Mouse (Mus musculus) G1E (cell line): ENCODE data around the gene Ube2n. TPM values are rescaled to one million over a fixed set of nuclear protein-coding genes. Genes with fewer than 3 reads are reported as not detected.

ENCODE experiments used
- ATAC-seq: 2 replicates; pipeline ENCODE4 v1.8.0; 2016; ENCODE audit warnings: mild to moderate bottlenecking; ENCODE audit not compliant: insufficient number of reproducible peaks, poor library complexity, low FRiP score, severe bottlenecking; ENCODE audit errors: extremely low read depth
- DNase-seq: peaks from one replicate; pipeline ENCODE4 v3.0.0; 2012; ENCODE audit warnings: low spot score
- H3K27me3 ChIP-seq: 2 replicates; pipeline ENCODE4 v1.6.1; 2012; ENCODE audit warnings: mild to moderate bottlenecking, low read length, inconsistent platforms; ENCODE audit not compliant: insufficient read depth
- H3K36me3 ChIP-seq: replicated peaks from 2 replicates; pipeline ENCODE3; 2012; ENCODE audit warnings: mild to moderate bottlenecking, inconsistent platforms
- H3K4me1 ChIP-seq: 2 replicates; pipeline ENCODE4 v1.6.1; 2012; ENCODE audit warnings: low read depth, low read length, inconsistent platforms, mixed read lengths; ENCODE audit not compliant: insufficient read depth
- H3K4me3 ChIP-seq: 2 replicates; pipeline ENCODE4 v1.5.1; 2012; ENCODE audit warnings: low read depth, mild to moderate bottlenecking, inconsistent platforms, low read length, moderate library complexity, mixed read lengths
- H3K9me3 ChIP-seq: replicated peaks from 2 replicates; pipeline ENCODE4 v1.6.1; 2012; ENCODE audit warnings: inconsistent platforms
- CTCF ChIP-seq: IDR thresholded peaks from 2 replicates; pipeline ENCODE4 v1.5.1; 2012; ENCODE audit warnings: low read depth, low read length, inconsistent platforms, mixed read lengths
- GATA1 ChIP-seq: IDR thresholded peaks from 2 replicates; pipeline ENCODE4 v1.6.1; 2012; ENCODE audit warnings: borderline replicate concordance, low read length, inconsistent platforms, mixed read lengths
- GATA2 ChIP-seq: IDR thresholded peaks from 2 replicates; pipeline ENCODE4 v1.6.1; 2012; ENCODE audit warnings: low read depth, low read length, inconsistent platforms, borderline replicate concordance
- POLR2AphosphoS5 ChIP-seq: IDR thresholded peaks from 2 replicates; pipeline ENCODE4 v1.6.1; 2012; ENCODE audit warnings: low read depth, low read length, inconsistent platforms; ENCODE audit not compliant: insufficient replicate concordance
- TAL1 ChIP-seq: conservative IDR thresholded peaks from 2 replicates; pipeline ENCODE4 v1.6.1; 2012; ENCODE audit warnings: low read depth, low read length, inconsistent platforms, mixed read lengths
- polyA plus RNA-seq: library from polyadenylated mRNA; stranded (reverse); fragments of >175 nt; gene quantifications from 2 replicates; pipeline ENCODE4 v1.2.3, GENCODE M21; 2012
- total RNA-seq, 2 experiments: library from RNA; stranded (forward) in 1 of 2; stranded (reverse) in 1 of 2; fragments of 200-1000 nt in 1 of 2; fragments of >200 nt in 1 of 2; fragmentation: Nextera tagmentation in 1 of 2; gene quantifications; 2 replicates each; pipeline ENCODE4 v1.2.3; 2014 to 2017

Ube2n gene
- total and polyA plus RNA-seq, 3 experiments = 56.1 to 377 (median 148) TPM

- Histone ChIP-seq H3K9me3 (no peaks in the 10 kb centered on the region), H3K27me3 (no peaks in the 10 kb centered on the region), H3K4me3 (no peak overlapping the region), H3K4me1 (peaks cover 50% of the 10 kb centered on the region), H3K36me3 (peaks cover 6% of the 10 kb centered on the region)
- DNase-seq = no peak
- TF ChIP-seq GATA2 (no peak), TAL1 (no peak), POLR2AphosphoS5 (no peak), GATA1 (no peak)
- no peak for ATAC-seq
These were observed 50.4 kb downstream of the Ube2n start for GRCm38 (mm10) chr10:95565156-95565854.

DNA sequence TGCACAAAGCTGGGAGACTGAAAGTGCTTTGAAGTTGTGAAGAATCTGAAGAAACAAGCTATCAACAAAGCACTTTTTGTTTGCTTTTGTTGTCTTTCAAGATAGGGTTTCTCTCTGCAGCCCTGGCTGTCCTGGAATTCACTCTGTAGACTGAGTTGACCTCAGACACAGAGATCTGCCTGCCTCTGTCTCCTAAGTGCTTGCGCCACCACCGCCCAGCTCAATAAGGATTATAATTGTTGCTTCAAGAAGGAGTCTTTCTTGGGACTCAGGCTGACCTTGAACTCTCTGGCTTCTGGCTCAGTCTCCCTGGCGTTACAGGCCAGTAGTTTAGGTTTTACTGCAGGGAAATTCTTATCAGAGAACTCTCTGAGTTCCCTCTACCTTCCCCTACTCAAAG is 51.8 kb downstream of the Ube2n start:
- no peaks in the 10 kb centered on the region for H3K27me3 ChIP-seq
- no peaks in the 10 kb centered on the region for H3K9me3 ChIP-seq
- ATAC-seq (no peak), DNase-seq (no peak)
- peaks cover 43% of the 10 kb centered on the region for H3K4me1 ChIP-seq
- TF ChIP-seq TAL1 (no peak), GATA1 (no peak), GATA2 (no peak), CTCF (no peak), POLR2AphosphoS5 (no peak)
- no peaks in the 10 kb centered on the region for H3K36me3 ChIP-seq
- H3K4me3 ChIP-seq = no peak overlapping the region

- Histone ChIP-seq H3K9me3 (no peaks in the 10 kb centered on the region), H3K27me3 (peaks cover 3% of the 10 kb centered on the region; the same call in 1 of the 2 replicates), H3K4me1 (peaks cover 36% of the 10 kb centered on the region), H3K4me3 (no peak overlapping the region), H3K36me3 (no peaks in the 10 kb centered on the region)
- ATAC-seq = no peak
- no peak for DNase-seq
- TF ChIP-seq CTCF (no peak), POLR2AphosphoS5 (no peak), TAL1 (no peak), GATA2 (no peak), GATA1 (no peak)
These were observed 52.6 kb downstream of the Ube2n start for GRCm38 (mm10) chr10:95567550-95567949.

DNA sequence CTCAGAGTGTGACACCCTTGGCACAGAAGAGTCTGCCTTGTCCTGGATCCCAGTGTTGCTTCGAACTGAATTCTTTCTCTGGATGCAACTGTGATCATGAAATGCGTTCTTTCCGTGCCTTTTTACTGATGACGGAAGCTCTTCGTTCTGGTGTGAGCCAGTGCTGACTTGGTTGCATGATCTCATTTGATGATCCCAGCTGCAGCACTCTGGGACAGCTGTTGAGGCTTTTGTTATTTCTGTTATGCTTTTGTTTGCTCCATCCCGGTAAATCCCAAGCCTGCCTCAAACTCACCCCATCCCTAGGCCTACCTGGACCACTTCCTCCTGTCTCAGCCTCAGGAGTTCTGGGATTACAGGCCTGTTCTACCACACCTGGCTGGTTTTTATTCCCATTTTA is 53.1 kb downstream of the Ube2n start:
- H3K4me1 ChIP-seq = peaks cover 32% of the 10 kb centered on the region
- no peak overlapping the region for H3K4me3 ChIP-seq
- no peak for ATAC-seq

DNA sequence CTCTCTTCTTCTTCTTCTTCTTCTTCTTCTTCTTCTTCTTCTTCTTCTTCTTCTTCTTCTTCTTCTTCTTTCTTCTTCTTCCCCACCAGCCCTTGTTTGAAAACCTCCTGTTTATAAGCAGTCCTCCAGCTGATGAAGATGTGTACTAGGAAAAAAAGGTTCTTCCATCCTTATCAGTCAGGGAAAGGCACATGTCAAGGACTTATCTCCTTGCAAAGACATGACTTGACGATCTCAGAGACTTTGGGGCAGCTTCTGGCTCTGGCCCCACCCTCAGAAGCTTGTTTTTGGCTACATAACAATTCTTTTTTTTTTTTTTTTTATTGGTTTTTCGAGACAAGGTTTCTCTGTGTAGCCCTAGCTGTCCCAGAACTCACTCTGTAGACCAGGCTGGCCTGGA is 54.5 kb downstream of the Ube2n start:
- TF ChIP-seq GATA2 = no peak
- peak; percentile 64 for TF ChIP-seq TAL1
- ATAC-seq (peak; percentile 98), DNase-seq (no peak)
- H3K9me3 ChIP-seq = no peaks in the 10 kb centered on the region
- H3K4me3 ChIP-seq = no peak overlapping the region
- no peaks in the 10 kb centered on the region for H3K36me3 ChIP-seq
- H3K27me3 ChIP-seq = peaks cover 7% of the 10 kb centered on the region
- H3K4me1 ChIP-seq = peaks cover 30% of the 10 kb centered on the region

More for the DNA sequence above, 53.1 kb downstream of the Ube2n start:
- TF ChIP-seq CTCF = no peak
- TF ChIP-seq GATA1 = no peak
- TF ChIP-seq TAL1 = no peak
- TF ChIP-seq GATA2 = no peak
- Histone ChIP-seq H3K27me3 (peaks cover 6% of the 10 kb centered on the region; the same call in 1 of the 2 replicates), H3K9me3 (no peaks in the 10 kb centered on the region), H3K36me3 (no peaks in the 10 kb centered on the region)
- DNase-seq = no peak

DNA sequence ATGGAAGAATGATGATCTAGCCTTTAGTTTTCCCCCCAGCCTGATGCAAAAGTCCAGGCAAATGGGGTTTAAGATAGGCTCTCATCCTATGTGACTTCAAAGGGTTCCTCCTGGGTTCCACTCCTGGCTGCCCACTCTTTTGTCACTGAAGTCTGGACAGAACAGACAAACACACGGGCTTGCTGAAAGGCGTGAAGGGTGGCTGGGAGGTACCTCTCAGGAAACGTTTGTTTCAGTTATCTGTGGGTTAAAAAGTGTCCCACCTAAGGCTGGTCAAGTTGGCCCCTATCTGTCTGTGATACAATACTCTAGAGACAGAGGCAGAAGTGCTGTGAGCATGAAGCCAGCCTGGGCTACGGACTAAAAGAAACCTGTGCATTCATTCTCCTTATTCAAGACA is 60.0 kb downstream of the Ube2n start:
- H3K4me1 ChIP-seq = peaks cover under 1% of the 10 kb centered on the region; the same call in 1 of the 2 replicates
- H3K27me3 ChIP-seq = peaks cover 26% of the 10 kb centered on the region
- no peak for DNase-seq
- ATAC-seq = no peak
- no peak overlapping the region for H3K4me3 ChIP-seq
- no peaks in the 10 kb centered on the region for H3K36me3 ChIP-seq
- H3K9me3 ChIP-seq = no peaks in the 10 kb centered on the region
- no peak for TF ChIP-seq GATA2
- no peak for TF ChIP-seq TAL1
- TF ChIP-seq GATA1 = no peak
- no peak for TF ChIP-seq POLR2AphosphoS5
- TF ChIP-seq CTCF = no peak

- H3K27me3 ChIP-seq = peaks cover 26% of the 10 kb centered on the region
- no peaks in the 10 kb centered on the region for H3K9me3 ChIP-seq
- no peaks in the 10 kb centered on the region for H3K36me3 ChIP-seq
- H3K4me1 ChIP-seq = no peaks in the 10 kb centered on the region
- DNase-seq = no peak
- H3K4me3 ChIP-seq = no peak overlapping the region
- ATAC-seq = no peak
- TF ChIP-seq GATA2 (no peak), CTCF (no peak), TAL1 (no peak), POLR2AphosphoS5 (no peak), GATA1 (no peak)
These were observed 61.0 kb downstream of the Ube2n start for GRCm38 (mm10) chr10:95575839-95576380.
